Mouse (Mus musculus) midbrain, postnatal 0 days (tissue): Measurements from ENCODE around the gene Gstm2. TPM values are rescaled to one million over a fixed set of nuclear protein-coding genes. Genes with fewer than 3 reads are reported as not detected.
"Not testable (repeated sequence)": the region's sequence is repeated elsewhere in the genome, so short reads cannot be mapped to it uniquely, and the experiment has no call there.

Experiments used
- ATAC-seq: fragments of 200-750 bp; cut with Nextera tagmentation; 2 replicates; pipeline ENCODE4 v1.8.0; 2017; ENCODE audit warnings: moderate number of reproducible peaks, mild to moderate bottlenecking, moderate TSS enrichment, moderate library complexity; ENCODE audit not compliant: low FRiP score
- DNase-seq: peaks from one replicate; pipeline ENCODE4 v3.0.0-alpha.2; 2015; ENCODE audit warnings: low spot score
- H3K27ac ChIP-seq: fragments of 300-500 bp; sonication (generic); 2 replicates; pipeline ENCODE4 v1.5.1; 2014; ENCODE audit warnings: low read depth, mild to moderate bottlenecking, low read length, mixed read lengths
- H3K27me3 ChIP-seq: fragments of 300-500 bp; sonication (generic); 2 replicates; pipeline ENCODE4 v1.6.1; 2014; ENCODE audit warnings: low read length, control low read depth, mixed read lengths; ENCODE audit not compliant: insufficient read depth
- H3K36me3 ChIP-seq: fragments of 300-500 bp; sonication (generic); 2 replicates; pipeline ENCODE4 v1.6.1; 2014; ENCODE audit warnings: low read length, control low read depth, mixed read lengths; ENCODE audit not compliant: insufficient read depth
- H3K4me1 ChIP-seq: fragments of 300-500 bp; sonication (generic); 2 replicates; pipeline ENCODE4 v1.6.1; 2014; ENCODE audit warnings: mild to moderate bottlenecking, control low read depth, antibody characterized with exemption, low read length, mixed read lengths; ENCODE audit not compliant: insufficient read depth
- H3K4me2 ChIP-seq: fragments of 300-500 bp; sonication (generic); 2 replicates; pipeline ENCODE4 v1.6.1; 2014; ENCODE audit warnings: low read depth, mild to moderate bottlenecking, low read length, mixed read lengths; ENCODE audit not compliant: poor library complexity, severe bottlenecking
- H3K4me3 ChIP-seq: fragments of 300-500 bp; sonication (generic); 2 replicates; pipeline ENCODE4 v1.5.1; 2014; ENCODE audit warnings: low read depth, mild to moderate bottlenecking, low read length, moderate library complexity
- H3K9ac ChIP-seq: fragments of 300-500 bp; sonication (generic); replicated peaks from 2 replicates; pipeline ENCODE4 v1.6.1; 2014; ENCODE audit warnings: mild to moderate bottlenecking, low read length, moderate library complexity, mixed read lengths; ENCODE audit not compliant: poor library complexity, severe bottlenecking
- H3K9me3 ChIP-seq: fragments of 300-500 bp; sonication (generic); 2 replicates; pipeline ENCODE4 v1.6.1; 2016; ENCODE audit warnings: low read length, control low read depth
- CTCF ChIP-seq: IDR thresholded peaks from 2 replicates; pipeline ENCODE4 v1.5.1; 2016; ENCODE audit warnings: antibody characterized with exemption, mild to moderate bottlenecking
- WGBS: fragments of 180-500 bp; shearing (Covaris S2); extraction: QIAGEN DNeasy Blood & Tissue Kit; methylation state at CpG from one replicate; pipeline ENCODE4 v1.1.7; 2014; 5-methylcytosine and 5-hydroxymethylcytosine counted together
- polyA plus RNA-seq: library from polyadenylated mRNA; unstranded; fragments of >200 nt; fragmentation: Nextera tagmentation; extraction: Ambion mirVana; gene quantifications from 2 replicates; pipeline ENCODE4 v1.2.1, GENCODE M21; 2015
- total RNA-seq: library from RNA; depleted of rRNA; stranded (reverse); fragments of >200 nt; gene quantifications from 2 replicates; pipeline ENCODE4 v1.2.3, GENCODE M21; 2014

The Gstm2 gene
- total and polyA plus RNA-seq, 2 experiments from 2014 or later, result 8.5 to 13.0 TPM

DNA sequence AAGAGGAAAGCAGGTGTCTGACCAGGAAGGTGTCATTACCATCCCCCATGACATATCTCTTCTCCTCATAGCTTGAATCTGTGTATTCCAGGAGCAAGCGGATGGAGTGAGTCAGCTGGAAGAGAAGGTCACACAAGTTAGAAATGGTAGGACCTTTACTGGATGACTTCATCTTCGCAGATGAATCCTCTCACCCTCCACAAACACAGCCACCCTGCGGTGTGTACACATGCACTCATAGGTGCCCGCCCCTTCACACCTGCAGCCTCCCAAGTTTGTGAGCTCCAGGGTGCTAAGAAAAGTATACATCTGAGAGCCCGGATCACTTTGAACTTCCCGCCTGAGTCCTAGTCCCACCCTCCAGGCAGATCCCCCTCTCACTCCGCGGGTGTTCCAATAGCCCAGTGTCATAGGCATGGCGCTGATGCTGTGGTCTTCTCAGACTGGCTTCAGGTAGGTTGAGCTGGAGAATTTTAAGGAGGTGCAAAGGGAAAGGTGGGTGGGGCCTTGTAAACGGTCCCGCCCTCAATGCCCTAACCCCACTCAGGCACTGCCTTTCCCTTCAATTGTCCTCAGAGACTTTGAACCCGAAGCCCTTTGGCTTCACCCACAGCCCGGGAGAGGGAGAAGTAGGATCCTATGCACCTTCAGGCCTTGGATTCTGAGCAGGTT, 17.4 kb downstream of the Gstm2 start, which contains the start of gene Gstm3:
Gstm3 (minus strand) TSS at position 560 of the 672 bp plus-strand sequence.
- H3K27me3 ChIP-seq, result no peaks in the 10 kb centered on the region
- ATAC-seq, result no peak
- no peaks in the 10 kb centered on the region for H3K9me3 ChIP-seq
- DNase-seq, result no peak
- no peak within 1 kb of the TSS for H3K27ac ChIP-seq
- TF ChIP-seq CTCF, result no peak
- H3K9ac ChIP-seq, result no peak within 1 kb of the TSS
- H3K4me1 ChIP-seq, result no peaks in the 10 kb centered on the region
- 73% methylated on average over 13 of the region's 13 CpGs for WGBS
- H3K36me3 ChIP-seq, result no peaks in the 10 kb centered on the region; the same call in 1 of the 2 replicates
- no peak within 1 kb of the TSS for H3K4me3 ChIP-seq
- H3K4me2 ChIP-seq, result no peak within 1 kb of the TSS

DNA sequence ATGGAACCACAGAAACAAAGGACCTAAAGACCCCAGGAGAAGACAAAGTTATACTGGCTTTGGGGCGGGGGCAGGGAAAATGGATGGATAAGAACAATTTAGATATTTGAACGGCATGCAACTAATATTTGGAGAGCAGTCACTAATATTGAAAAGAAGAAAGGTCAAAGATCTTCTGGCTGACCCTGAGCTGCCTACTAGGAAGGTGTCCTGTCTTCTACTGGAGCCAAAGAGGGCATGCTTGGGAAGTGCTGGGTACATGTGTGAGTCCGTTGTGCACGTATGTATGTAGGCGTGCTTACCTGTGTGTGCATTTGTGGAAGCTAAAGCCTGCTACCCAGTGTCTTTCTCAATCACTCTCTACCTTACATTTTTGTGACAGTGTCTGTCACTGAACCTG, 19.6 kb downstream of the Gstm2 start:
- no peaks in the 10 kb centered on the region for H3K9me3 ChIP-seq
- no peak for TF ChIP-seq CTCF
- no peaks in the 10 kb centered on the region for H3K27me3 ChIP-seq
- H3K9ac ChIP-seq, result no peak overlapping the region
- DNase-seq, result no peak
- WGBS, result over 99% methylated on average over 5 of the region's 5 CpGs
- no peak for ATAC-seq
- H3K4me2 ChIP-seq, result no peak overlapping the region
- no peaks in the 10 kb centered on the region for H3K4me1 ChIP-seq
- H3K27ac ChIP-seq, result no peak overlapping the region
- H3K4me3 ChIP-seq, result no peak overlapping the region
- no peaks in the 10 kb centered on the region; the same call in 1 of the 2 replicates for H3K36me3 ChIP-seq

DNA sequence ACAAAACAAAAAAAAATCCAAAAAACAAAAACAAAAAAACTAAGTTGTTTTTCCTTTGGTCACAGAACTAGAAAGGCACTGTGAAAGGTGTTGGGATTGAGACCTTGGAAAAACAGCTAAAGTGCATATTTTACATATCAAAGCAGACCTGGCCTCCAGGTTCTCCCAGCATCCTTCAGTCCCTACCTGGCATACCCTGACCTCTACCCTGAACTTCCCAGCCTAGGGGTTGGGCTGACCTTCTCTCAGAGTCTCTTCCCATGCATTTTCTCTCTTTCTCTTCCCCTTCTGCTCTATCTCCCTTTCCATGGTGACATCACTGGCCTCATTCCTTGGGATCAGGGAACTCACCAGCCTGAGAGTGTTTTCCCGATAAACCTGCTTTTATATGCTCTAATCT, 20.7 kb downstream of the Gstm2 start:
- no peak overlapping the region for H3K4me3 ChIP-seq
- no peaks in the 10 kb centered on the region for H3K4me1 ChIP-seq
- H3K36me3 ChIP-seq, result no peaks in the 10 kb centered on the region; the same call in 1 of the 2 replicates
- no peak overlapping the region for H3K4me2 ChIP-seq
- TF ChIP-seq CTCF, result no peak
- no peak overlapping the region for H3K9ac ChIP-seq
- DNase-seq (no peak), ATAC-seq (no peak)
- 64% methylated on average over 1 of the region's 1 CpGs for WGBS
- no peaks in the 10 kb centered on the region for H3K9me3 ChIP-seq
- no peak overlapping the region for H3K27ac ChIP-seq
- H3K27me3 ChIP-seq, result no peaks in the 10 kb centered on the region

DNA sequence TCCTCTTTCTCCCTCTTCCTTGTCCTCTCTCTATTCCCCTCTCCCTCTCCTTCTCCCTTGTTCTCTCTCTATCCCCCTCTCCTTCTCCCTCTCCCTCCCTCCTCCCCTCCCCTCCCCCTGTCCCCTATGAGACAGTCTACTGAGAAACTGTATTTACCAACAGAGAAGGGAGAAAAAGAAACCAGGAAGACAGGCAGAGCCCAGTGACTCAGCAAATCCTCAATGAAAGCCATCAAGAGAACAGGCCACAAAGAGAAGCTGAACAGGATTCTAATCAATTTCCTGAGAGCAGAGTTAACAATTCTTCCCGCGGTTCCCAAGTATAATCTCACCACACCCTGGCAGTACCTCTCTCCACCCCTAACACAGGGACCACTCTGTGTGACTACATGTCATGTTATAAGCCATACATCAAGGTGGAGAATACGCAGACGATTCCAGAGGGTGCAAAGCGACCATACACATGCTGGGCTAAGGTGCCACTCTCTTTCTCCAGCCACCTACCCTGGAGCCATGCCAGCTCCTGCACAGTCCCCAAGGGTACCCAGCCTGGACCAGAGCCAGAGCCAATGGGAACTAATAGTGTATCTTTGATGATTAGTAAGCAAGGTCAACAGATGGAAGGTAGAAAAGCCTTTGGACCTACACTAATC, 21.5 kb downstream of the Gstm2 start:
- ATAC-seq, result no peak
- no peak overlapping the region for H3K4me3 ChIP-seq
- H3K9me3 ChIP-seq, result no peaks in the 10 kb centered on the region
- H3K36me3 ChIP-seq, result no peaks in the 10 kb centered on the region; the same call in 1 of the 2 replicates
- H3K27me3 ChIP-seq, result no peaks in the 10 kb centered on the region
- no peak for TF ChIP-seq CTCF
- no peak overlapping the region for H3K9ac ChIP-seq
- no peak overlapping the region for H3K4me2 ChIP-seq
- DNase-seq, result no peak
- WGBS, result 60% methylated on average over 5 of the region's 5 CpGs
- H3K4me1 ChIP-seq, result no peaks in the 10 kb centered on the region
- no peak overlapping the region for H3K27ac ChIP-seq

DNA sequence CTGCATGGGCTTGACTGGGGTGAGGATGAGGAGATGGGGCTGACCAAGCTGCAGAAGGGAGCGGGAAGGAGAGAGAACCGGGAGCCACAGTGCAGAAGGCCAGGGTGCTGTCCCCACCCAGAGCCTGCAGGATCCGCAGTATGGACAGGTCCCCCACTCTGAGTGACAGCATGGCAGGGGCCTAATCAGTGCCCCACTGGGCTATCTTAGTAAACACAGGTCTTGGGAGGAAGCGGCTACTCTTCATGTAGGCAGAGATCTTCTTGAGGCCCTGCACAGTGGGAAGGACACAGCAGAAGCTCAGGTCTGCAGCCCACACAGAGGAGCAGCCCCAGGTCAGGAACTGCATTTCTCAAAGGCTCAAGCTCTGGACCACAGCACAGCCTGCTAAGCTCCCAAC, 22.2 kb downstream of the Gstm2 start:
- WGBS, result 79% methylated on average over 4 of the region's 4 CpGs
- TF ChIP-seq CTCF, result no peak
- no peak overlapping the region for H3K4me3 ChIP-seq

DNA sequence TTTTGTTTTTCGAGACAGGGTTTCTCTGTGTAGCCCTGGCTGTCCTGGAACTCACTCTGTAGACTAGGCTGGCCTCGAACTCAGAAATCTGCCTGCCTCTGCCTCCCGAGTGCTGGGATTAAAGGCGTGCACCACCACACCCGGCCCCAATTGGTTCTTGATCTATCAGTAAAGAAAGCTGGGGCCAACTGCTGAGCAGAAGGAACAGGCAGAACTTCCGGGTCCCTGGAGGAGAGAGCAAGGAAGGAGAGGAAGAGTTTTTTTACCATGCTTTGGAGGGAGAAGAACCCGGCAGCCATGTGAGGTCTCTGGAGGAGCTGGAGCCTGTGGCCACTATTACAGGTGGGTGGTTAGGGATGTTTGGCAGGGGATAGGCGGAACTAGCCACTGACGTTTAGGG, 31.0 kb downstream of the Gstm2 start:
- not testable (repeated sequence) for DNase-seq, ATAC-seq, H3K27me3 ChIP-seq, H3K4me3 ChIP-seq, H3K36me3 ChIP-seq, H3K9ac ChIP-seq, H3K4me1 ChIP-seq, H3K4me2 ChIP-seq, H3K9me3 ChIP-seq, H3K27ac ChIP-seq
- WGBS, result 93% methylated on average over 9 of the region's 9 CpGs

More for the DNA sequence above, 22.2 kb downstream of the Gstm2 start:
- DNase-seq, result no peak
- H3K9ac ChIP-seq, result no peak overlapping the region
- no peak for ATAC-seq
- no peaks in the 10 kb centered on the region for H3K4me1 ChIP-seq
- H3K4me2 ChIP-seq, result no peak overlapping the region
- no peaks in the 10 kb centered on the region for H3K27me3 ChIP-seq
- H3K36me3 ChIP-seq, result no peaks in the 10 kb centered on the region; the same call in 1 of the 2 replicates
- H3K9me3 ChIP-seq, result no peaks in the 10 kb centered on the region
- no peak overlapping the region for H3K27ac ChIP-seq
